ENCODE assay signal across 16 mouse cellular contexts in the genomic region with DNA sequence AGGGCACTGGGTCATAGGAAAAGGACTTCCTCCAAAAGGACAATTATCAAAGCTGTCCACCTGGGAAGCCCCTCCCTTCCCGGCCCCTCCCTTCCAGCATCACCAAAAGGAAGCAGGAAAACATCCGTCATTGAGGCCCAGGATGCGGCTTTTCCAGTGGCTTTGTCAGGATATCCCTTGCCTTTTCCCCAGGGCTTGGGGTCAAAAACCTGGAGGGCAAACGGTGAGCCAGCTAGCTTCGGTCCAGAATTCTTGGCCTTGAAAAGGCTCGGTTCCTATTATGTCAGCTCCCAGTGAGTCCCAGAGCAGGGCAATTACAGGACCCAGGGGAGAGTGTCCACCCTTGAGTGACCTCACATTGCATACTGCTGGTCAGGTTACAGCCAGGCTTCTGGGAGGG. TPM values are rescaled to one million over a fixed set of nuclear protein-coding genes. Genes with fewer than 3 reads are reported as not detected.
A peak's percentile ranks its signal among the peaks of the same experiment; 100 is the strongest.
DNase-seq lines count a peak whose midpoint lies in the region; ATAC-seq and TF ChIP-seq lines count a peak whose summit lies in the region.
"Had no signal": no experiment of that assay in that cellular context is flagged by ENCODE, and none has a peak within 500 bp of the region (broad histone marks: within the 10 kb centered on the region; RNA-seq: fewer than 3 reads in every experiment).

No protein-coding gene starts in this region.

- H3K27ac ChIP-seq in embryonic facial prominence, embryonic 10.5 days (replicated peaks): 0 out of 2 replicates have a peak overlapping the region, but pooled peaks have one; percentile 41
- H3K27ac ChIP-seq in kidney, postnatal 0 days: peak overlapping the region; percentile 63
- H3K27ac ChIP-seq: intestine, embryonic 15.5 days; macrophage; stomach, embryonic 15.5 days had no signal

- no peak for TF ChIP-seq CTCF in kidney, postnatal 0 days (IDR thresholded peaks at IDR 0.05; ENCODE audit: low read depth)

- peak; percentile 74 for DNase-seq in heart, adult 8-10 months (ENCODE audit: low spot score)
- no peak for DNase-seq in heart, postnatal 4 days
- peak; percentile 71 for DNase-seq in adrenal gland, postnatal 14 days
- no peak for DNase-seq in embryonic facial prominence, embryonic 10.5 days (ENCODE audit: low spot score)
- peak; percentile 76 for DNase-seq in kidney, postnatal 0 days (ENCODE audit: low spot score)
- no peak for DNase-seq in right cerebral cortex, adult 2 months (ENCODE audit: low spot score in 2 of 2)
- DNase-seq in frontal cortex, postnatal 10 days (ENCODE audit: low spot score in 2 of 2): no peak
- DNase-seq: cerebellum, adult 9-10 months; forebrain, postnatal 0 days; gastrocnemius, postnatal 36 days; midbrain, embryonic 14.5 days had no signal

- WGBS in embryonic facial prominence, embryonic 10.5 days: 43% methylated on average over 6 of the region's 6 CpGs
- 20% methylated on average over 6 of the region's 6 CpGs for WGBS in kidney, postnatal 0 days

- H3K4me3 ChIP-seq in embryonic facial prominence, embryonic 10.5 days: no peak overlapping the region
- no peak overlapping the region for H3K4me3 ChIP-seq in kidney, postnatal 0 days (replicated peaks; ENCODE audit: low read depth, low read length)
- H3K4me3 ChIP-seq: intestine, embryonic 15.5 days; stomach, embryonic 15.5 days had no signal

- H3K9ac ChIP-seq in kidney, postnatal 0 days (ENCODE audit: low read depth, low read length): no peak overlapping the region
- H3K9ac ChIP-seq: forebrain, postnatal 0 days; intestine, embryonic 15.5 days; stomach, embryonic 15.5 days had no signal

- H3K27me3 ChIP-seq in embryonic facial prominence, embryonic 10.5 days (replicated peaks; ENCODE audit: low read depth, poor library complexity, severe bottlenecking): peaks cover 9% of the 10 kb centered on the region; the same call in 1 of the 2 replicates
- no peaks in the 10 kb centered on the region for H3K27me3 ChIP-seq in kidney, postnatal 0 days (ENCODE audit: insufficient read depth, low read length)
- H3K27me3 ChIP-seq: intestine, embryonic 15.5 days; stomach, embryonic 15.5 days had no signal

- peaks cover 66% of the 10 kb centered on the region for H3K4me1 ChIP-seq in embryonic facial prominence, embryonic 10.5 days
- H3K4me1 ChIP-seq in kidney, postnatal 0 days (replicated peaks; ENCODE audit: insufficient read depth, low read length): peaks cover 27% of the 10 kb centered on the region

- H3K9me3 ChIP-seq in embryonic facial prominence, embryonic 10.5 days: no peaks in the 10 kb centered on the region
- no peaks in the 10 kb centered on the region for H3K9me3 ChIP-seq in kidney, postnatal 0 days (replicated peaks; ENCODE audit: low read length)
- H3K9me3 ChIP-seq: intestine, embryonic 15.5 days; stomach, embryonic 15.5 days had no signal

- H3K36me3 ChIP-seq in embryonic facial prominence, embryonic 10.5 days (replicated peaks): peaks cover under 1% of the 10 kb centered on the region
- no peaks in the 10 kb centered on the region for H3K36me3 ChIP-seq in kidney, postnatal 0 days (ENCODE audit: insufficient read depth, low read length)
- H3K36me3 ChIP-seq: intestine, embryonic 15.5 days; stomach, embryonic 15.5 days had no signal

- H3K4me2 ChIP-seq in kidney, postnatal 0 days (ENCODE audit: low read length): no peak overlapping the region
- H3K4me2 ChIP-seq: intestine, embryonic 15.5 days; stomach, embryonic 15.5 days had no signal

- ATAC-seq in kidney, postnatal 0 days (replicated peaks; ENCODE audit: low FRiP score, low read depth): no peak
- ATAC-seq: CD4-positive, CD25-positive, alpha-beta regulatory T cell, adult 4 months; forebrain, postnatal 0 days; intestine, embryonic 15.5 days had no signal

RNA-seq across cellular contexts. Expression of a gene that starts 2.8 kb away (rescaled TPM):
- total RNA-seq in heart, adult 8-10 months (2022): 10 to 100 TPM; 10.8 to 13.4 (median 11.2) TPM
- total RNA-seq in heart, postnatal 4 days (2021): 10 to 100 TPM; 26.7 to 31.2 TPM
- total RNA-seq in adrenal gland, postnatal 14 days (2021): 20.7 and 27.9 TPM in 2 replicates
- polyA plus RNA-seq in embryonic facial prominence, embryonic 10.5 days (2016; fragmentation: Nextera tagmentation; extraction: Ambion mirVana): 24.9 and 25.9 TPM in 2 replicates
- polyA plus RNA-seq in kidney, postnatal 0 days (2015; fragmentation: Nextera tagmentation; extraction: Ambion mirVana): 13.5 and 14.7 TPM in 2 replicates

RNA-seq across cellular contexts. Expression of a gene that starts 13.7 kb away (rescaled TPM):
- 1 to 10 TPM; 5.4 to 8.2 (median 7.1) TPM for total RNA-seq in heart, adult 8-10 months (2022)
- total RNA-seq in heart, postnatal 4 days (2021): 10 to 100 TPM; 16.0 to 18.5 TPM
- 11.7 and 15.3 TPM in 2 replicates for total RNA-seq in adrenal gland, postnatal 14 days (2021)
- 18.9 and 20.3 TPM in 2 replicates for polyA plus RNA-seq in embryonic facial prominence, embryonic 10.5 days (2016; fragmentation: Nextera tagmentation; extraction: Ambion mirVana)
- polyA plus RNA-seq in kidney, postnatal 0 days (2015; fragmentation: Nextera tagmentation; extraction: Ambion mirVana): 22.0 and 24.6 TPM in 2 replicates

RNA-seq across cellular contexts. Expression of a gene that starts 21.7 kb away (rescaled TPM):
- 100 to 1,000 TPM; 132 to 332 (median 244) TPM for total RNA-seq in heart, adult 8-10 months (2022)
- 10 to 100 TPM; 48.6 to 69.8 TPM for total RNA-seq in heart, postnatal 4 days (2021)
- 2.1 TPM in 1 of 2 replicates, not detected in the other for total RNA-seq in adrenal gland, postnatal 14 days (2021)
- 0.54 TPM in 1 of 2 replicates, not detected in the other for polyA plus RNA-seq in embryonic facial prominence, embryonic 10.5 days (2016; fragmentation: Nextera tagmentation; extraction: Ambion mirVana)
- not detected in 2 replicates for polyA plus RNA-seq in kidney, postnatal 0 days (2015; fragmentation: Nextera tagmentation; extraction: Ambion mirVana)
- polyA plus RNA-seq: hindbrain, embryonic 11.5 days; midbrain, embryonic 14.5 days; stomach, embryonic 15.5 days had no signal

RNA-seq across cellular contexts. Expression of a gene that starts 24.2 kb away (rescaled TPM):
- 100 to 1,000 TPM; 251 to 540 (median 405) TPM for total RNA-seq in heart, adult 8-10 months (2022)
- total RNA-seq in heart, postnatal 4 days (2021): 100 to 1,000 TPM; 151 to 159 TPM
- 8.9 and 9.7 TPM in 2 replicates for total RNA-seq in adrenal gland, postnatal 14 days (2021)
- 15.5 and 16.6 TPM in 2 replicates for polyA plus RNA-seq in embryonic facial prominence, embryonic 10.5 days (2016; fragmentation: Nextera tagmentation; extraction: Ambion mirVana)
- 8.7 and 10.9 TPM in 2 replicates for polyA plus RNA-seq in kidney, postnatal 0 days (2015; fragmentation: Nextera tagmentation; extraction: Ambion mirVana)

RNA-seq across cellular contexts. Expression of a gene that starts 49.2 kb away (rescaled TPM):
- 10 to 100 TPM in 3 of 4 experiments, 1 to 10 TPM in 1; 8.6 to 16.3 (median 11.7) TPM for total RNA-seq in heart, adult 8-10 months (2022)
- total RNA-seq in heart, postnatal 4 days (2021): 10 to 100 TPM; 14.9 to 15.7 TPM
- total RNA-seq in adrenal gland, postnatal 14 days (2021): 26.3 and 27.5 TPM in 2 replicates
- 3.5 and 3.6 TPM in 2 replicates for polyA plus RNA-seq in embryonic facial prominence, embryonic 10.5 days (2016; fragmentation: Nextera tagmentation; extraction: Ambion mirVana)
- polyA plus RNA-seq in kidney, postnatal 0 days (2015; fragmentation: Nextera tagmentation; extraction: Ambion mirVana): 3.4 and 3.8 TPM in 2 replicates

Comparison
In these comparisons a context has a peak if more than half of its experiments do, and no peak if none do; other contexts are left out.
1. DNase-seq: peak in heart, adult 8-10 months (single experiment), adrenal gland, postnatal 14 days (single experiment) and kidney, postnatal 0 days (single experiment); none in heart, postnatal 4 days (single experiment), embryonic facial prominence, embryonic 10.5 days (single experiment), right cerebral cortex, adult 2 months (0 of 2) and frontal cortex, postnatal 10 days (0 of 2).
2. RNA of a gene that starts 21.7 kb away (total RNA-seq): 132 to 332 TPM in heart, adult 8-10 months and 48.6 to 69.8 TPM in heart, postnatal 4 days; 2.1 TPM in adrenal gland, postnatal 14 days; every median in the first group is over 10 times any median in the second.